Mouse (Mus musculus): ENCODE data around the gene Wnt9b.
A peak's percentile ranks its signal among the peaks of the same experiment; 100 is the strongest.

The Wnt9b gene

DNA sequence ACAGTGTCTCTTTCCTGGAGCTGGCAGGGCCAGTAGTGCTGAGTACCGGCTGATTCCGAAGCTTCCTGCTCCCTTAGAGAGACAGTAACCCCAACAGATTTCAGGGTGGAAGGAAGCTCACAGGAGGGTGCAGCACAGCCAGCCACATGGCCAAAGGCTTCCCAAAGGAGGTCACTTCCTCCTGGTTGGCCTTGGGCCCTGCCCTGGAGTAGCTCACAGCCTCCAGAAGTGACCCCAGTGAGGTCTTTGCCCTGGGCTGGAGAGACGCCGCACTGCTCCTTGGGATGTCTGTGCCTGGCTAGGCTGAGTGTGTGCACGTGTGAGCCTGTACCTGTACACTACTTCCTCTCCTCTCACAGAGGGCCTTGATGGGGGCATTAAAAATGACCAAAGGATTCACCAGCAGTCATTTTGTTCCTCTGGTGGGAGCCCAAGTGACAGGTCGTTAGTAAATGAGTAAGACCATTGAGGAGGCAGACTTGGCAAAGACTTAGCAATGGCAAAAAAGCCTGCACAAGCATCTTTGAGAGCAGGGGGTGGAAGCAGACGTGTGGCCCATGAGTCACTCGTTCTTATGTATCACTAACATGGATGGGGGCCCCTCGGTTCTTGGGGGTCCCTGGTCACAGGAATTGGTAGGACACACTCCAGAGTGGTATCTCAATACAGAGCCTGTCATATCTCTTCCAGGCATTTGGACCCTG lies 20.2 kb downstream of the Wnt9b start:
- DNase-seq, result no peak

GRCm38 (mm10) chr11:103724331-103724771 lies 25.3 kb downstream of the Wnt9b start:
- DNase-seq, result no peak

DNA sequence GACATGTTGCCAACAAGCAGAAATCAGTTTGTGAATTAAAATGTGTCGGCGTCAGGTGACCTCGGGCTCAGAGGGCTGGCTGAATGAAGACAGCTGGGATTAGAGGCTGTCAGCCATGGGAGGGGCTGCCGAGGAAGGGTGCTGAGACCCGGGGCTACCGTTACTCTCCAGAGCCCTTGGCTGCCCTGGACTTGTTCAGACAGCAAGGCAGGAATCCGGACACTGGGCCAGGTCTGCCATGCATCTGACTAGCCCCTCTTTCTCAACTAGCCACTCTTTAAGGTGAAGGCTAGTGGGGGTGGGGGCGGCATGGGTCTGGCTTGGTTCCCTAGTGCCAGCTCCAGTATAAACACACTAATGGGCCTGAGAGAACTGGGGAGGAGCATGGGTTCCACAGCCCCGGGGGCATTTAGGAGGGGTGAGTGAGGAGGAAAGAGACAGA lies 27.6 kb downstream of the Wnt9b start:
- DNase-seq, result peak; percentile 18

DNA sequence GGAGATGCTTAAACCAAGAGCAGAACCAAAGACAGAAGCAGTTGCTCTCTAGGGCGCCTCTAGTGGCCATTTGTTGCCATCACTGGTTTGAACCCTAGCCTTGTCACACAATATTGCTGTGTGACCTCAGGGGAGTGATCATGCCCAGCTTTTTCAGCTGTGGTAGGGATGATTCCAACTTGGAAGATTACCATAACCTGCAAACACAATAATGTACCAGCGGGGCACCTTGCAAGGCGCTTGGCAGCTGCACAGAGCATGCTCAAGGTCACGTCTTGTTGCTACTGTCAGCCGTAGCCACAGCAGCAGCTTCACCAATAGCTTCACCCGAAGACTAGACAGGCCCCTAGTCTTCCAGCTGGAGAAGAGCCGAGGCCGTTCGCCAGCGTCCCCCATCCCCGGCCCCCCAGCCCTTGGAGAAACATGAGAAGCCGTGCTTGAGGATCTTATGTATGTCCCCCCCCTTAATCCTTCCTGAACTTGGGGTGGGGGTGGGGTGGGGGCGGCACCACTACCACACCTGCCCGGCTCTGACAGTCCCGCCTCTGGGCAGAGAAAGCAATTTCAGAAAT lies 28.1 kb downstream of the Wnt9b start:
- DNase-seq, result peak; percentile 27

GRCm38 (mm10) chr11:103719436-103719835 lies 30.2 kb downstream of the Wnt9b start:
- no peak for DNase-seq

DNA sequence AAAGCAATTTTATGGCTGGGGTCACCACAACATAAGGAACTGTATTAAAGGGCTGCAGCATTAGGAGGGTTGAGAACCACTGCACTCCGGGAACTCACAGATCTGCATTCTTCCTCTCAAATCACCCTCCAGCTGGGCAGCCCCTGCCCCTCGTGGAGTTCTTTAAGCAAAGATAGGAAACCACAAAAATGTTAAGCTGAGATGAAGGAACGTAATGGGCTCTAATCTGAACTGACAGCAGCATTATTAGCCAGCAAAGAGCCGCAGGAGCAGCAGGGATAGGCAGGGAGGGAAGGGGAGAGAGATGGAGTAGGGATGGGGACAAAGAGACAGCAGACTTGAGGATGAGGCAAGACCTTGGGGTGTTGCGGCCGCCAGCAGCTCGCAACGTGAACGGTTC lies 32.6 kb downstream of the Wnt9b start:
- no peak for DNase-seq

DNA sequence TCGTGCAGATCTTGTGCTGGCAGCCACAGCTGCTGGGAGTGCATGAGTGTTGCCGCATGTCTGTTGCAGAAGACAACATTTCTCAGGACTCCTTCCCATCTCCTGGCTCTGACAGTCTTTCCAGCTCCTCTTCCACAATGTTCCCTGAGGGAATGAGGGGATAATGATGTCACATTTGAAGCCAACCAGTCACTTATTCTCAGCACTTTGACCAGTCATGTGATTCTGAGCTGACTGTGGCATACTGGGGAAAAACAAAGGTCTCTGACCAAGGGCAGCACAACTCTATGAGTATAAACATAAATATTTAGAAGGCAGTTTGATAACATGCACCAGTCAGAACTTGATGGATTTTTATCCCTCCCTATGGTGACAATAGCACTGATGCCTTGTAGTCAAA lies 35.5 kb downstream of the Wnt9b start:
- DNase-seq, result no peak

DNA sequence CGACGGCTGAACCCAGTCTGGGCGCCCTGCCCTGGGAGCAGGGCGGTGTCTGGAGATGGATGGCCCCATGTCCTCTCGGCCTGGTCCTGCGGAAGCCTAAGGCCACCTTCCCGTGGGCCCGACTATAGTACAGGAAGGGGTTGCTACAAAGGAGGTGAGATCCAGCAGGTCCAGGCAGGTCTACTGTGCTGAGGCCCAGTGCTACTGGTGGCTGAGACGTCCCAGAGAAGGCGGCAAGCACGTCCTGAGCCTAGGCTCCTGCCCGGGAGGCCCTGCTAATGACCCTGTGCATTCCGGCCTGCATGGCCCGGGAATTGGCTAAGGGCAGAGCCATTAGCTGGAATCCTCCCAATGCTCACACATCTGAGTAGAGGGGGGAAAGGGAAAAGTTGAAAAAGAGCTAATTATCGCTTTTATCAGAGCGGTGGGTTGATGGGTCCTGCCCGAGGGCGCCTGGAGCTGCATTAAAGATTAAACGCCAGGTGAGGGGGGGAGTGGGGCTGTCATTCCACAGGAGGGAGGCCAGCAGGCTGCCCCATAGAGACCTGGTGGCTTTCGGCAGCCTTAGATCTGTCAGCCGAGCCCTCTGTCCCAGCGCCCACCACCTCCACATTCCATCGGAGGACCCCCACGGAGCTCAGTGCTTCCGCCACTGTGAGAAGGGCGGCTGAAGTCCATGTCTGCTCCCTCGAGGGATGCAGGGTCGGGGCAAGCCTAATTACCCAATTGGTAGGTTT lies 37.6 kb downstream of the Wnt9b start:
- DNase-seq, result no peak

- no peak for DNase-seq
Observed at GRCm38 (mm10) chr11:103709982-103710381, 39.6 kb downstream of the Wnt9b start.

GRCm38 (mm10) chr11:103707005-103707404 lies 42.6 kb downstream of the Wnt9b start:
- DNase-seq, result no peak

GRCm38 (mm10) chr11:103698226-103698625 lies 51.4 kb downstream of the Wnt9b start:
- DNase-seq, result no peak

DNA sequence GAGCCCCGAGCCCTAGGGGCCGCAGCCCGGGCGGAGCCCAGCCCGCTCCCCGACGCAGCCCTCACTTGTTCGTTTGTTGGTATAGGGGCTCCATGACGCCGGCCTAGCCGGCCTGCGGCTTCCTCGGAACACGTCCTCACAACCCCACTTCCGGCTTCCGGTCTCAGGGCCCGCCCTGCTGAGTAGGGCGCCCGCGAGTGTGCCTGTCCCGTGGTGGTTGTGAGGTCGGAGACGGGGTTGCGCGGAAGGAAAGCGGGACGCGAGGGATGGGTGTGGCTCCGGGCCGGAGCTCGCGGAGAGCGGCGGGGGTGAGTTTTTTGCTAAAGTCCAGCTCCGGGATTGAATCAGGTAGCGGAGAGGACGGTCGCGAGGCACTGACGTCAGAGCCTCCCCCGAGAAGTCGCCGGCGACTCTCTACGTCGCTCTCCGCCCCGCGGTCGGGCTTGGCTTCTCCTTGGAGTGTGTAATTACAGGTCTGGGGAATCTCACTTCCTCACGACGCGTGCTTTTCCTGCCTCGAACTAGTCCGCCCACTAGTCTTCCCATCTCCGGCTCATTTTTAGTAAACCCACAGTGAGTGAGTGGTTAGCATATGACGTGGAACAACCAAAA lies 52.0 kb downstream of the Wnt9b start, which contains the start of gene Gosr2:
Gene Gosr2, minus strand, starts transcription at position 334 of the 612 bp plus-strand sequence.
- DNase-seq, result peak; percentile 82

GRCm38 (mm10) chr11:103696851-103697564 lies 52.6 kb downstream of the Wnt9b start:
- no peak for DNase-seq

GRCm38 (mm10) chr11:103693241-103693640 lies 56.4 kb downstream of the Wnt9b start:
- DNase-seq, result no peak

GRCm38 (mm10) chr11:103691036-103691435 lies 58.6 kb downstream of the Wnt9b start:
- no peak for DNase-seq

DNA sequence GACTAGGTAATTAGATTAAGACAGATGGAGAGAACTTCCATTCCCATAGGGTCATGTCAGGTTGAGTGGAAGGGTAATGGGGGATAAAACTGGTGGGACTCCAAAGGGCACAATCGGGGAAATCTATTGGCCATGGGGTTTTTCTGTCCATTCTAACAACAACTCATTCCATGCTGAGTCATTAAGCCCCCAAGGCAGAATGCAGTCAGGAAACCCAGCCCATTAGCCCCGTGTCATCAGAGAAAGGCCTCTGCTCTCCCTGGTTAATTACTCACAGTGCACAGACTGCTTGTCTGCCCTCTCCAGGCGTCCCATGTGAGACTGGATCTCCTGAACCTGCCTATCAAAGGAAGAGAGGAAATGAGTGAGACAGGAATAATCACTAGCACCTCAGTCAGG lies 60.6 kb downstream of the Wnt9b start:
- DNase-seq, result no peak

DNA sequence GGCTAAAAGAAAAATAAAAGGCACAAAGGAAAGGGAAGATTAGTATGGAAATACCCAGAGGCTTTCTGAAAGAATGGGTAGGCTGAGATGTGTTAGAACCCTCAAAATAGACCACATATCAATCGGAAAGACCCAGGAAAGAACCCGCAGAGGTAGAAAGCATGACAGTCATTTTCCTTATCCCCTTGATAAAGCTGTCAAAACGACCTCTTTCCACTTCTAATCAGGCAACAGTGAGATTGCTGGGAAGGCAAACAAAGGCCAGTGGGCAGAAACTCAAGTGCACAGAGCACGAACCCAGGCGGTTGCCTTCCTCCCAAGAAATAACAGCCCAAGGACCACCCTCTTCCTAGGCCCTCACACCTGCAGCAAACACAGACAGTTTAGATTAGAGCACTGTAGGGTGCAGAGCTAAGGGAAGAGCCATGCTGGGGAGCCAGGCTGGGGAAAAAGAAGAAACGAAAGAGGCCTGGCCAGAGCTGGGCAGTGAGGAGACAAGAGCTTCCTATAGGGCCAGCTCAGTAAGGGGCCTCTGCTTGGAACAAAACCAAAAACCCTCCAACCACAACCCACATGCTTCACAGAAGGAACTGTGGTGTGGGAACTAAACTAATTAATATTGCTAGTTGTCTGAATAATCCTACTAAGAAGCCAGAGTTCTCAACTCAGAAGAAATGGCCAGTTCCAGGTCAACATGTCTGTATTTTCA lies 61.2 kb downstream of the Wnt9b start:
- no peak for DNase-seq

DNA sequence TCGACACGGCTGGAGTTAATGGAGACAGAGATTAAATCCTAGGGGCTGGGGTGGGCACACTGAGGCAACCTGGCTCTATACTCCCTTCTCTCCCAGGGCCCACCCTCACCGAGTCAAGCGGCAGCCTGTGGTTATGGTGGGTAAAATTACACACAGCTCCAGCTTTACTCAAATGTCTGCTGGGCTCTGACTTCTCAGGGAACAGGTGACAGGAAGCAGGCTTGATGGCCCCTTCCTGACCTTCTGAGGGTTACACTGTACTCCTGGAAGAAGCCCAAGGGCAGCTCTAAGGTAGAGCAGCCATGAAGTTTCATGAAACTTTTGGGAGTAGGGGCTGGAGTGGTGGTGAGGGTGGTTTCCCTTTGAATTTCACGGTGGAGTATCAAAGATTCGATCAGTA lies 62.9 kb downstream of the Wnt9b start:
- no peak for DNase-seq

GRCm38 (mm10) chr11:103685261-103685736 lies 64.3 kb downstream of the Wnt9b start:
- no peak for DNase-seq

DNA sequence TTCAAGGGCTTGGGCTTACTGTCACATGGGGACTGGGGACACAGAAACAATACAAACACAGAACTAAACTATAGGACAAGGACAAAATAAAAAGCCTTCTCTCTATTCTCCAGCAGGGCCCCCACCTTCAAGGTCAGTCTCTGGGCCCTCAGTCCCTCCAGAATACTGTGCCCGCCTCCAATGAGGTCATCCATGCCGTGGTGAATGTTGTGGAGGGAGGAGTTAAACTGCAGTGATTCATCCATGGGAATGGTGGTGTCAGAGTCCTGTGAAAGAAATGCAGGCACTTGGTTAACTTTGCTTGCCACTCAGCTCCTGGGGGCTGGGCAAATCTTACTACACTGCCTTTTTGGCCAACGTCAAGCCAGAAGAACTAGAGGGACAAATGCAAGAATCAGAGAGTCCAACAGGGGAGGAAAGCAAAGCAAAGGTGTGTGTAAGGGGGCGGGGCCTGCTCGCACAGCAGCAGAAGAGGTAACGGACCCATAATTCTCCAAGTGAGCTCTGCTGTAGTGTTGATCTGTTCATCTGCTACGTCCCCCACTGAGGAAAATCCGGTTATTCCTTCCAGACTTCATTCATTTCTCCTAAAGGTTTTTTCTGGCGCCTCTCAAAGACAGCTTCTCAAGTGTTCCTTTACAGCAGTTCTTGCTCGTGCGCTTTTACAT lies 65.8 kb downstream of the Wnt9b start:
- no peak for DNase-seq
